Mouse (Mus musculus) liver, postnatal 0 days (tissue): ENCODE results near the gene Hrasls5.

Source experiments
- CTCF ChIP-seq: sonication (generic); IDR thresholded peaks from 2 replicates; pipeline ENCODE4 v1.5.1; 2016; ENCODE audit warnings: antibody characterized with exemption, low read depth
- EP300 ChIP-seq: IDR thresholded peaks from 2 replicates; pipeline ENCODE4 v1.6.1; 2016; ENCODE audit warnings: antibody characterized with exemption, low read depth, mild to moderate bottlenecking

- TF ChIP-seq CTCF: no peak
- no peak for TF ChIP-seq EP300
Observed at GRCm38 (mm10) chr19:7687988-7688387, 75.6 kb downstream of the Hrasls5 start.
